Mouse (Mus musculus): ENCODE measurements around the gene Rabl2.

DNA sequence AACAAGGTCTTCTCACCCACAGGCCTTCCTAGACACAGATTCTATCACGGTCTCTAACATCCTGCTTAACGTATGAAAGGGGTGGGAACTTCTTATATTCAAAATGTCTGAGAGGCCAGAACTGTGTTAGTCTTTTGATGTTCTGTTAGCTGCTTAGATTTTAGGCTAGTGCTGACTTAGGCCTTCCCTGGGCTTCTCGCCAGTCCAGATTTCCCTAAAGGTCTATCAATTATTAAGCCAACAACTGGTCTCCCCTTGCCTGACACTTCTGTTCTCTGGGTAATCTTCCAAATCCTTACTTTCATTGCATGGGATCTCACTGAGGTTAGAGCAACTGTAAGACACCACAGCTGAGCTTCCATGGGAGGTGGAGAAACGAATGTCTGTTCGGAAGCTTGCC, 2.6 kb downstream of the Rabl2 start:
- no peak for TF ChIP-seq CTCF (IDR thresholded peaks at IDR 0.05; ENCODE audit: borderline replicate concordance, control insufficient read depth, extremely low read depth, insufficient read depth, low read length, poor library complexity)
- no peak for TF ChIP-seq POLR2A (IDR thresholded peaks at IDR 0.05; ENCODE audit: control insufficient read depth, extremely low read depth, insufficient read depth, low read length, poor library complexity)
